Mouse (Mus musculus) CH12.LX (cell line): ENCODE results near the gene Cops4. TPM values are rescaled to one million over a fixed set of nuclear protein-coding genes. Genes with fewer than 3 reads are reported as not detected.

Experiments
- DNase-seq: peaks from one replicate; pipeline ENCODE4 v3.0.0-alpha.2; 2013; ENCODE audit errors: extremely low read depth
- H3K27ac ChIP-seq: 2 replicates; pipeline ENCODE4 v1.5.1; 2012; ENCODE audit warnings: low read depth, mild to moderate bottlenecking, control low read depth, moderate library complexity; ENCODE audit not compliant: insufficient read depth
- H3K27me3 ChIP-seq: replicated peaks from 2 replicates; pipeline ENCODE3; 2012; ENCODE audit warnings: inconsistent platforms
- H3K36me3 ChIP-seq, 2 experiments: replicated peaks in 1 of 2; 2 replicates each; pipeline versions ENCODE3 to v1.6.1; 2012; ENCODE audit warnings: inconsistent platforms in 1 of 2, low read length in 1 of 2, mild to moderate bottlenecking in 1 of 2, mixed read lengths in 1 of 2, moderate library complexity in 1 of 2; ENCODE audit not compliant: control insufficient read depth in 1 of 2, insufficient read depth in 1 of 2
- H3K4me1 ChIP-seq, 2 experiments: 2 replicates each; pipeline ENCODE4 v1.6.1; 2012; ENCODE audit warnings: inconsistent platforms in 1 of 2, moderate library complexity in 1 of 2; ENCODE audit not compliant: insufficient read depth in 2 of 2, control insufficient read depth in 1 of 2
- H3K4me2 ChIP-seq: 2 replicates; pipeline ENCODE4 v1.6.1; 2012; ENCODE audit warnings: low read depth, mild to moderate bottlenecking, control low read depth; ENCODE audit not compliant: poor library complexity, insufficient read depth, severe bottlenecking
- H3K4me3 ChIP-seq, 3 experiments: fragments of 150-350 bp in 1 of 3; sonication (generic) in 1 of 3; replicated peaks in 1 of 3; 2 replicates each; pipeline versions ENCODE3 to v1.5.1; 2011 to 2012; ENCODE audit warnings: low read depth in 2 of 3, low read length in 2 of 3, mild to moderate bottlenecking in 2 of 3, moderate library complexity in 2 of 3, control low read depth in 1 of 3, improper control_type of control experiment in 1 of 3, inconsistent platforms in 1 of 3, mixed read lengths in 1 of 3; ENCODE audit not compliant: poor library complexity in 1 of 3
- H3K79me2 ChIP-seq: replicated peaks from 2 replicates; pipeline ENCODE4 v1.6.1; 2012; ENCODE audit warnings: mild to moderate bottlenecking, moderate library complexity; ENCODE audit not compliant: control insufficient read depth, poor library complexity, insufficient read depth, severe bottlenecking; ENCODE audit errors: extremely low read depth
- H3K9ac ChIP-seq: 2 replicates; pipeline ENCODE4 v1.6.1; 2012; ENCODE audit warnings: low read depth, mild to moderate bottlenecking, control low read depth, moderate library complexity; ENCODE audit not compliant: insufficient read depth
- H3K9me3 ChIP-seq: replicated peaks from 2 replicates; pipeline ENCODE3; 2012; ENCODE audit warnings: low read length, inconsistent platforms, mixed read lengths
- CTCF ChIP-seq, 2 experiments: IDR thresholded peaks in 1 of 2; conservative IDR thresholded peaks in 1 of 2; 2 replicates each; pipeline ENCODE4 v1.5.1; 2011 to 2012; ENCODE audit warnings: low read depth in 2 of 2, low read length in 2 of 2, improper control_type of control experiment in 1 of 2, inconsistent platforms in 1 of 2, mild to moderate bottlenecking in 1 of 2, moderate library complexity in 1 of 2
- ELF1 ChIP-seq: IDR thresholded peaks from 2 replicates; pipeline ENCODE4 v1.6.1; 2014; ENCODE audit warnings: low read depth, mild to moderate bottlenecking, inconsistent platforms, low read length, improper control_type of control experiment
- ETS1 ChIP-seq: conservative IDR thresholded peaks from 2 replicates; pipeline ENCODE4 v1.6.1; 2012; ENCODE audit warnings: low read depth, mild to moderate bottlenecking, inconsistent platforms, low read length, improper control_type of control experiment, moderate library complexity
- GABPA ChIP-seq: IDR thresholded peaks from 2 replicates; pipeline ENCODE4 v1.6.1; 2012; ENCODE audit warnings: low read depth, low read length, improper control_type of control experiment, inconsistent platforms; ENCODE audit not compliant: insufficient replicate concordance
- JUN ChIP-seq: IDR thresholded peaks from 2 replicates; pipeline ENCODE4 v1.6.1; 2011; ENCODE audit warnings: low read depth, mild to moderate bottlenecking, low read length, improper control_type of control experiment, moderate library complexity; ENCODE audit not compliant: insufficient read depth
- KAT2A ChIP-seq: IDR thresholded peaks from 2 replicates; pipeline ENCODE4 v1.6.1; 2012; ENCODE audit warnings: low read length, improper control_type of control experiment, inconsistent platforms; ENCODE audit not compliant: insufficient replicate concordance
- MAZ ChIP-seq: IDR thresholded peaks from 2 replicates; pipeline ENCODE4 v1.6.1; 2012; ENCODE audit warnings: low read depth, mild to moderate bottlenecking, inconsistent platforms, low read length, improper control_type of control experiment, moderate library complexity
- MXI1 ChIP-seq: IDR thresholded peaks from 2 replicates; pipeline ENCODE4 v1.6.1; 2011; ENCODE audit warnings: mild to moderate bottlenecking, low read depth, low read length, improper control_type of control experiment
- NELFE ChIP-seq: IDR thresholded peaks from 2 replicates; pipeline ENCODE4 v1.6.1; 2011; ENCODE audit warnings: low read depth, low read length, improper control_type of control experiment
- PAX5 ChIP-seq: IDR thresholded peaks from 2 replicates; pipeline ENCODE4 v1.6.1; 2012; ENCODE audit warnings: low read length, inconsistent platforms, mixed read lengths
- POLR2A ChIP-seq: IDR thresholded peaks from 2 replicates; pipeline ENCODE4 v1.6.1; 2011; ENCODE audit warnings: low read depth, mild to moderate bottlenecking, improper control_type of control experiment, low read length
- SMC3 ChIP-seq: IDR thresholded peaks from 2 replicates; pipeline ENCODE4 v1.6.1; 2011; ENCODE audit warnings: low read depth, low read length, improper control_type of control experiment
- UBTF ChIP-seq: IDR thresholded peaks from 2 replicates; pipeline ENCODE4 v1.6.1; 2012; ENCODE audit warnings: low read depth, mild to moderate bottlenecking, inconsistent platforms, low read length, improper control_type of control experiment, moderate library complexity
- ZKSCAN1 ChIP-seq: IDR thresholded peaks from 2 replicates; pipeline ENCODE4 v1.6.1; 2012; ENCODE audit warnings: low read depth, inconsistent platforms, low read length, improper control_type of control experiment, borderline replicate concordance
- ZNF384 ChIP-seq: IDR thresholded peaks from 2 replicates; pipeline ENCODE4 v1.6.1; 2012; ENCODE audit warnings: low read depth, low read length, improper control_type of control experiment, inconsistent platforms
- dilution Hi-C: fragments of 300-500 bp; cut with MboI; formaldehyde crosslinking; loops from 2 replicates; pipeline ENCODE4 v1.14.3; 2020; ENCODE audit warnings: low sequenced_read_pairs; ENCODE audit not compliant: extremely low pct_unique_long_range_greater_than_20kb, extremely low pct_ligation_motif_present
- in situ Hi-C: fragments of 300-500 bp; cut with MboI; formaldehyde crosslinking; loops from 3 replicates; pipeline ENCODE4 v1.14.3; 2019; ENCODE audit warnings: low sequenced_read_pairs, low pct_ligation_motif_present, low pct_unique_long_range_greater_than_20kb, mixed read lengths
- polyA plus RNA-seq: library from polyadenylated mRNA; unstranded; fragments of >175 nt; gene quantifications from 2 replicates; pipeline ENCODE4 v1.2.1, GENCODE M21; 2012; ENCODE audit warnings: low read depth; ENCODE audit not compliant: insufficient read length
- total RNA-seq, 2 experiments: library from RNA; depleted of rRNA; stranded (reverse); fragments of 300-350 nt in 1 of 2; fragments of >200 nt in 1 of 2; gene quantifications; 2 replicates each; pipeline ENCODE4 v1.2.3; 2012 to 2014

Cops4 gene
- total and polyA plus RNA-seq, 3 experiments = 122 to 264 (median 133) TPM

DNA sequence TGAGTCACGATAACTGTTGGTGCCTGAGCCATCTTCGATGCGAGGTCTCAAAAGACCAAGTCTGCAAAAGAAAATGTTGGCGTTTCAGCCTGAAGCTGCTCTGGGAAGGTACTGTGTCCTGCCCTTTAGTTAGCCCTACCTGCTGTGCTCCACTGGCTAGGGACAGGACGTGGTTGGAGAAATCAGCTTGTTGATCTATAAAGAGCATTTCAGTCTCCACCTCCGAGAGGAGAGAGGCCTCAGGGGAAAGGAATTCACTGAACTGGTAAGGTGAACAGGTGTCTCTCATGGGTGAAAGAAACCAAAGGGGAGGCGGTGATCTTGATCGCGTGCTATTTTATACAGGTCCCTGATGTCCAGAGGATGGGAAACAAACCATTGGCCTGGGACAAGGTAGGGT lies 44.6 kb downstream of the Cops4 start:
- Histone ChIP-seq H3K4me1 (peaks cover 2 to 42% of the 10 kb centered on the region in 2 experiments; a peak in 3 of 4 replicates), H3K9me3 (no peaks in the 10 kb centered on the region), H3K79me2 (no peaks in the 10 kb centered on the region), H3K27ac (no peak overlapping the region), H3K27me3 (no peaks in the 10 kb centered on the region)
- no peak for DNase-seq
- in situ Hi-C loops = loop anchor here (25.0 kb wide), 1 partner anchor 225 kb away; the partner anchor contains the start of genes Helq and Mrps18c
- no peak for TF ChIP-seq PAX5
- TF ChIP-seq MXI1 = no peak
- TF ChIP-seq CTCF (conservative IDR thresholded peaks at IDR 0.05 in 1 of 2, IDR thresholded peaks at IDR 0.05 in 1 of 2; ENCODE audit: low read depth in 2 of 2, low read length in 2 of 2) = no peak
- TF ChIP-seq ZNF384 = no peak
- no peak for TF ChIP-seq MAZ
- no peak for TF ChIP-seq SMC3
- TF ChIP-seq ELF1 = no peak
- no peak for TF ChIP-seq ZKSCAN1
- TF ChIP-seq NELFE = no peak
- no peak for TF ChIP-seq POLR2A
- no peak for TF ChIP-seq ETS1
- TF ChIP-seq UBTF = no peak
- TF ChIP-seq, all 38 proteins: peak for 0
- Histone ChIP-seq H3K9ac (no peak overlapping the region), H3K4me3 (no peak overlapping the region), H3K36me3 (peaks cover 10 to 46% of the 10 kb centered on the region in 2 experiments), H3K4me2 (no peak overlapping the region)
- dilution Hi-C loops = no loop called here

DNA sequence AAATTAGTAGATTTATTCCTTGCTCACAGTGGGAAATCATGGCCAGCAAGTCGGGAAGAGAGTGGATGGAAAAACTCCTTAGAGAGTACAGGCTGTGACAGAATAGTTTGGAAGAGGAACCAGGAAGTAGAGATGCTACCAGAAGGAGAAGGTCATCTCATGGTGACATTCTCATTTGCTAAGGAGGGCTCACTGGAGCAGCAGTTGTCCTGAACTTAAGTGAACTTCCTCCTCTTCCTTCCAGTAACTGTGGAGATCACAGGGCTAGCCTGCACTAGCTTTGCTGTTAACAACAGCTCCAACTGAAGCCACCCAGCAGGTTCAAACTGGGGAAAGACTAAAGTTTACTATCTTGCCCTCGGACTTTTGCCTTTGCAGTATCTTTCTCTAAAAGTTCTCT lies 48.7 kb downstream of the Cops4 start:
- H3K9ac ChIP-seq = peak overlapping the region; percentile 79
- H3K27ac ChIP-seq = peak overlapping the region; percentile 37; the same call in 1 of the 2 replicates
- H3K4me2 ChIP-seq = peak overlapping the region; percentile 96; the same call in 1 of the 2 replicates
- TF ChIP-seq ELF1 = no peak
- TF ChIP-seq KAT2A = no peak
- no peak for TF ChIP-seq MXI1
- no peak for TF ChIP-seq JUN
- TF ChIP-seq GABPA = no peak
- in situ Hi-C loops (loop anchor here (5.0 to 25.0 kb wide), 2 partner anchors 96 to 221 kb away; partner anchors contain the start of genes Helq and Mrps18c), dilution Hi-C loops (no loop called here)
- H3K27me3 ChIP-seq = no peaks in the 10 kb centered on the region
- H3K4me3 ChIP-seq = no peak overlapping the region
- H3K9me3 ChIP-seq = no peaks in the 10 kb centered on the region
- DNase-seq = no peak
- H3K79me2 ChIP-seq = no peaks in the 10 kb centered on the region
- peaks cover 2 to 63% of the 10 kb centered on the region in 2 experiments; a peak in 3 of 4 replicates for H3K4me1 ChIP-seq
- H3K36me3 ChIP-seq = peaks cover 3 to 20% of the 10 kb centered on the region in 2 experiments
